Mouse (Mus musculus): ENCODE results near the gene Fancc.

- no peak for TF ChIP-seq CTCF (IDR thresholded peaks at IDR 0.05; ENCODE audit: borderline replicate concordance, control insufficient read depth, extremely low read depth, insufficient read depth, low read length, poor library complexity)
- no peak for TF ChIP-seq POLR2A (IDR thresholded peaks at IDR 0.05; ENCODE audit: control insufficient read depth, extremely low read depth, insufficient read depth, low read length, poor library complexity)
Observed at GRCm38 (mm10) chr13:63544119-63544966, 47.3 kb upstream of the Fancc start.
